Mouse (Mus musculus): Measurements from ENCODE around the gene Hnrnpa3. TPM values are rescaled to one million over a fixed set of nuclear protein-coding genes. Genes with fewer than 3 reads are reported as not detected.
"Not testable (repeated sequence)": the region's sequence is repeated elsewhere in the genome, so short reads cannot be mapped to it uniquely, and the experiment has no call there.

The Hnrnpa3 gene
- polyA plus RNA-seq, 1 experiment from 2014 or later, result 135 TPM

DNA sequence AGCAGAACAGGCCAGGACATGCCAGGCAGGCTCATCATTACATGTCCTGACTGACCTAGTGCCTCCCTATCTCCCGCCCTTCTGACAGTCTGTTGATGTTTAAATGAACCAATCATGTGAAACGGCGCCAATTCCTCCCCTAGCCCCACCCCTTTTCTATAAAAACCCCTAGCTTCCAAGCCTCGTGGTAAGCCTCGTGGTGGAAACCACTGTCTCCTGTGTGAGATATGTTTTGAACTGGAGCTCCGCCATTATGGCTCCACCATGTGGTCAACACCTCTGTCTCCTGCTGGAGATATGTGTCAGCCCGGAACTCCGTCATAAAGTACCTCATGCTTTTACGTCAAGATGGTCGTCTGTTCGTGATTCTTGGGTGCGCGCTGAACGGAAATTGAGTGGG, 24.6 kb upstream of the Hnrnpa3 start:
- not testable (repeated sequence) for H3K4me3 ChIP-seq (replicated peaks; ENCODE audit: low read length); H3K4me2 ChIP-seq (replicated peaks); DNase-seq (ENCODE audit: low spot score); H3K9ac ChIP-seq; H3K27ac ChIP-seq; H3K27me3 ChIP-seq (ENCODE audit: control insufficient read depth, insufficient read depth, low read length); H3K9me3 ChIP-seq (ENCODE audit: control insufficient read depth, low read length); H3K36me3 ChIP-seq (replicated peaks; ENCODE audit: control insufficient read depth, insufficient read depth); ATAC-seq (ENCODE audit: low FRiP score); H3K4me1 ChIP-seq (replicated peaks; ENCODE audit: control insufficient read depth, insufficient read depth, low read length)
- WGBS, result 94% methylated on average over 14 of the region's 14 CpGs

DNA sequence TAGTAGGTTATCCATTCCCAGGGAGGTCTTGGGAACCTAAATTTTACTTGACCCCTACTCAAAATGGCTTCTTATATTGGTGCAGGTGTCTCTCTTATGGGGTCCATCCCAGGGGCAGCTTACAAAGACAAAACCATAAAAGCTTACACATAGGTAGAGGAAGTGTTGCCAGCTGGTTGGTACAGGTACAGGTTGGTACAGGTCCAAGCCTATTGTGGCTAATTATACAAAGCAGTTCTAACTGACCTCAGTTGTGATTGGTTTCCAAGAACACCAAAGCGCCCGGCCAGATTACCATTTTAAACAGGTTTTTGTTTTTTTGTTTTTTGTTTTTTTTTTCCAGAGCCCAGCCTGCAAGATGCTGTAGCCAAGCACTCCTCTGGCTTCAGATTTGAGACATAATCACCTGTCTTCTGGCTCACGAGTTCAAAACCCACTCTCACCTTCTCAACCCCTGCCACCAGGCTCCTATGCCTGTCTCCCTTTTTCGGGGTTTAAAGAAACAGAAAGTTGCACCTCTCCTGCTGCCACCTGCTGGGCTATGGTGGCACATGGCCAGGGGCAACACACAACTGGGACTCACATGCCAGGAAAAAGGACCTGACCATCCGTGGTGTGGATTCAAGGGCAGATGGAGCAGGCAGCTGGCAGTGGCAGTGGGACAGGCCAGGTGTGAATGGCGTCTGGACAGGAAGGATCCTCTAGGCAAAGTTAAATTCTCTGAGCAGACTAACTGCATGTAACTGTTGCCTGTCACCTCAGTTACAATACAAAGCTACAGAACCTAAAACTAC, 22.6 kb upstream of the Hnrnpa3 start:
- Histone ChIP-seq H3K4me2 (replicated peaks) (no peak overlapping the region), H3K9ac (no peak overlapping the region), H3K4me1 (replicated peaks; ENCODE audit: control insufficient read depth, insufficient read depth, low read length) (no peaks in the 10 kb centered on the region), H3K27ac (no peak overlapping the region), H3K36me3 (replicated peaks; ENCODE audit: control insufficient read depth, insufficient read depth) (no peaks in the 10 kb centered on the region), H3K4me3 (replicated peaks; ENCODE audit: low read length) (no peak overlapping the region), H3K27me3 (ENCODE audit: control insufficient read depth, insufficient read depth, low read length) (no peaks in the 10 kb centered on the region), H3K9me3 (ENCODE audit: control insufficient read depth, low read length) (no peaks in the 10 kb centered on the region)
- 73% methylated on average over 6 of the region's 6 CpGs for WGBS
- no peak for DNase-seq (ENCODE audit: low spot score)
- ATAC-seq (ENCODE audit: low FRiP score), result no peak

DNA sequence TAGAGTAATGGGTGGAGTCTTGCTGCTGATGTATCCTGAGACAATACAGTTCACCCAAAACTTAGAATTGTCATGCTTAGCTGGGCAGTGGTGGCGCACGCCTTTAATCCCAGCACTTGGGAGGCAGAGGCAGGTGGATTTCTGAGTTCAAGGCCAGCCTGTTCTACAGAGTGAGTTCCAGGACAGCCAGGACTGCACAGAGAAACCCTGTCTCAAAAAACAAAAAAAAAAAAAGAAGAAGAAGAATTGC, 22.1 kb upstream of the Hnrnpa3 start:
- H3K4me3 ChIP-seq (replicated peaks; ENCODE audit: low read length); H3K27me3 ChIP-seq (ENCODE audit: control insufficient read depth, insufficient read depth, low read length); ATAC-seq (ENCODE audit: low FRiP score): not testable (repeated sequence)

DNA sequence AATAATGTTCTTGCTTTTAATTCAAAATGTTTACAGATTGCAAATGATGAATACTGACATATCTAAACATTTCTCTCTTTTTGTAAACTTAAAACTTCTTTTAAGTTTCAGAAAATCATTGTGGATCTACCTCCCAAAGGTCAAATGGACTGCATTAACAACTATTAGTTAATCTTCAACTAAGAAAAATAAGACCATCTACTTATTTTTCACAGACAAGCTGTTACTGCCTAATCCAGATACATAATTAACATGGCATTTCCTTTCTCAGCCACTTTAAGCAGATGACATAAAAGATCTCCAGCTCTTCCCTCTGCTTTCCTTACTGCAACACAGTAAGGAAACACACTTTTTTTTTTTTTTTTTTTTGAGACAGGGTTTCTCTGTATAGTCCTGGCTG, 21.7 kb upstream of the Hnrnpa3 start:
- Histone ChIP-seq H3K9ac (no peak overlapping the region), H3K4me1 (replicated peaks; ENCODE audit: control insufficient read depth, insufficient read depth, low read length) (no peaks in the 10 kb centered on the region), H3K27me3 (ENCODE audit: control insufficient read depth, insufficient read depth, low read length) (no peaks in the 10 kb centered on the region), H3K9me3 (ENCODE audit: control insufficient read depth, low read length) (no peaks in the 10 kb centered on the region), H3K36me3 (replicated peaks; ENCODE audit: control insufficient read depth, insufficient read depth) (no peaks in the 10 kb centered on the region), H3K27ac (no peak overlapping the region), H3K4me3 (replicated peaks; ENCODE audit: low read length) (no peak overlapping the region), H3K4me2 (replicated peaks) (no peak overlapping the region)
- DNase-seq (ENCODE audit: low spot score) (no peak), ATAC-seq (ENCODE audit: low FRiP score) (no peak)

More for the DNA sequence above, 22.1 kb upstream of the Hnrnpa3 start:
- not testable (repeated sequence) for H3K27ac ChIP-seq; H3K4me2 ChIP-seq (replicated peaks); DNase-seq (ENCODE audit: low spot score); H3K4me1 ChIP-seq (replicated peaks; ENCODE audit: control insufficient read depth, insufficient read depth, low read length); H3K36me3 ChIP-seq (replicated peaks; ENCODE audit: control insufficient read depth, insufficient read depth); H3K9ac ChIP-seq; H3K9me3 ChIP-seq (ENCODE audit: control insufficient read depth, low read length)
- 100% methylated on average over 2 of the region's 2 CpGs for WGBS

DNA sequence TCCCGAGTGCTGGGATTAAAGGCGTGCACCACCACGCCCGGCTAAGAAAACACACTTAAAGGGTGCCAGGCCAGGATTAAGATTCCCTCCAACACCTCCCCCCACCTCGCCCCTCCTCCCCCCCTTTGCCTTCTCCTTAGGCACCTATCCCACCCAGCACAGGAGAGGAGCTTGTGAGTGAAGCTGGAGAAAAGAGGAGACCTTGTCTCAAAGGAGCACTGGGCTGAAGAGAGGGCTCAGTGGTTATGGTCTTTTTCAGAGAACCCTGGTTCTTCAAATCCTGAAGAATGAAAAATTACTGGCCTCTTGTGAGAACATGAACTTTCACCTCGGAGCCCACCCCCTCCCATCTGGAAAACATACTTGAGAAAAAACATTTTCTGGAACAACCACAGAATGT, 21.2 kb upstream of the Hnrnpa3 start:
- not testable (repeated sequence) for H3K36me3 ChIP-seq (replicated peaks; ENCODE audit: control insufficient read depth, insufficient read depth); ATAC-seq (ENCODE audit: low FRiP score); H3K4me1 ChIP-seq (replicated peaks; ENCODE audit: control insufficient read depth, insufficient read depth, low read length); H3K27me3 ChIP-seq (ENCODE audit: control insufficient read depth, insufficient read depth, low read length); H3K4me2 ChIP-seq (replicated peaks); H3K9ac ChIP-seq; DNase-seq (ENCODE audit: low spot score); H3K27ac ChIP-seq; H3K9me3 ChIP-seq (ENCODE audit: control insufficient read depth, low read length); H3K4me3 ChIP-seq (replicated peaks; ENCODE audit: low read length)
- 88% methylated on average over 6 of the region's 6 CpGs for WGBS

DNA sequence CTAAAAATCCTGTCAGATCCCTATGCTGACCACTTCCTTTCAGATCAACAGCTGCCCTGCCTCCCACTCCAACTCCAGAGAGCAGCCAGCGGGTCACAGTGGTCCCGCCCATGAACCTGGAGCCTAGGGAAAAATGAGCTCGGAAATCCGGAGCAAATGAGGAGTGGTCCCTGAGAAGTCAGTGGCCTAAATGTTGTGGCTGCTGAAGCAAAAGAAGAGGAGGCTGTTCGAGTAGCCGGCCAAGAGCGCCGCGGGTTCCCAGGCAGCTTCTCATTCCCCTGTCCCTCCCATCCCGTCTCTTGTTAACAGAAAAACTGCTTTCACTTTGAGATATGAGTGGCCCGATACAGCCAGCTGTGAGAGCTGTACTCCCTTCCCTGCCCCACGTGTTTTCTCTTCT, 19.5 kb upstream of the Hnrnpa3 start:
- H3K27ac ChIP-seq; ATAC-seq (ENCODE audit: low FRiP score); H3K27me3 ChIP-seq (ENCODE audit: control insufficient read depth, insufficient read depth, low read length); H3K4me3 ChIP-seq (replicated peaks; ENCODE audit: low read length); H3K4me2 ChIP-seq (replicated peaks); H3K9ac ChIP-seq; DNase-seq (ENCODE audit: low spot score); H3K36me3 ChIP-seq (replicated peaks; ENCODE audit: control insufficient read depth, insufficient read depth); H3K9me3 ChIP-seq (ENCODE audit: control insufficient read depth, low read length); H3K4me1 ChIP-seq (replicated peaks; ENCODE audit: control insufficient read depth, insufficient read depth, low read length): not testable (repeated sequence)
- WGBS, result 67% methylated on average over 9 of the region's 12 CpGs

DNA sequence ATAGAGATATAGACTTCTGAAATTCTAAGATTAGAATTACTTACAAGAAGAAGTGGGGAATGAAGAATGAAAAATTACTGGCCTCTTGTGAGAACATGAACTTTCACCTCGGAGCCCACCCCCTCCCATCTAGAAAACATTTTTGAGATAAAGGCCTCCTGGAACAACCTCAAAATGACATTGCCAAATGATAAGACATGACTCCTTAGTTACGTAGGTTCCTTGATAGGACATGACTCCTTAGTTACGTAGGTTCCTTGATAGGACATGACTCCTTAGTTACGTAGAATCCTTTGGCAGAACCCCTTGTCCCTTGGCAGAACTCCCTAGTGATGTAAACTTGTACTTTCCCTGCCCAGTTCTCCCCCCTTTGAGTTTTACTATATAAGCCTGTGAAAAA, 16.7 kb upstream of the Hnrnpa3 start:
- WGBS, result 88% methylated on average over 4 of the region's 4 CpGs
- H3K9ac ChIP-seq; H3K4me1 ChIP-seq (replicated peaks; ENCODE audit: control insufficient read depth, insufficient read depth, low read length); H3K27ac ChIP-seq; H3K27me3 ChIP-seq (ENCODE audit: control insufficient read depth, insufficient read depth, low read length); H3K9me3 ChIP-seq (ENCODE audit: control insufficient read depth, low read length); ATAC-seq (ENCODE audit: low FRiP score); DNase-seq (ENCODE audit: low spot score); H3K4me2 ChIP-seq (replicated peaks); H3K4me3 ChIP-seq (replicated peaks; ENCODE audit: low read length); H3K36me3 ChIP-seq (replicated peaks; ENCODE audit: control insufficient read depth, insufficient read depth): not testable (repeated sequence)

DNA sequence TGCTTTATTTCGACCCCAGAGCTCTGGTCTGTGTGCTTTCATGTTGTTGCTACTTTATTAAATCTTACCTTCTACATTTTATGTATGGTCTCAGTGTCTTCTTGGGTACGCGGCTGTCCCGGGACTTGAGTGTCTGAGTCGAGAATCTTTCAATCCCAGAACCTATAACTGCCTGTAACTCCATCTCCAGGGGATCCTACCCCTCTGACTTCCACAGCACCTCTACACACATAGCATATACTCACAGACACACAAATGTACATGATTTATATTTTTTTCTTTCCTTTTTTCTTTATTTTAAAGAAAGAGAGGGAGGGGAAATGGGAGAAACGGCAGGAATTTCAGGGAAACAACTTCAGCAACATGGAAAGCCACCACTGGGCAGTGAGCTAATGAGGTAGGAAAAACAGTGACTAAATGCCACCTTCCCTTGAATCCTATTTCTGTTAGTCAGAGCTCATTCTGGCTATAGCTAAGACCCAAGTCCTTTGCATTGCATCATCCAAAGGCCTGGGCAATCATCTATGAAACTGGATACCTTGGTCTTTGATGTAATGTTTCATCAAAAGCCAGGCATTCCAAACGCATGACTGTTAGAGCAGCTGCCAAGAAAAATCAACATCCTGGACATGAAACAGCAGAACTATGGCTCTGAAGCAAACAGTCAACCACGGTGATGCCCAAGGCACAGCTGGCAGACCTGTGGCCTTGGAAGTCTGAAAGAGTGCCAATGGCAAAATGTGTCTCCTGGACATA, 16.1 kb upstream of the Hnrnpa3 start:
- Histone ChIP-seq H3K9me3 (ENCODE audit: control insufficient read depth, low read length) (no peaks in the 10 kb centered on the region), H3K27me3 (ENCODE audit: control insufficient read depth, insufficient read depth, low read length) (no peaks in the 10 kb centered on the region), H3K4me2 (replicated peaks) (no peak overlapping the region), H3K36me3 (replicated peaks; ENCODE audit: control insufficient read depth, insufficient read depth) (no peaks in the 10 kb centered on the region), H3K4me3 (replicated peaks; ENCODE audit: low read length) (no peak overlapping the region), H3K27ac (no peak overlapping the region), H3K9ac (no peak overlapping the region), H3K4me1 (replicated peaks; ENCODE audit: control insufficient read depth, insufficient read depth, low read length) (no peaks in the 10 kb centered on the region)
- 88% methylated on average over 8 of the region's 8 CpGs for WGBS
- no peak for ATAC-seq (ENCODE audit: low FRiP score)
- DNase-seq (ENCODE audit: low spot score), result no peak

DNA sequence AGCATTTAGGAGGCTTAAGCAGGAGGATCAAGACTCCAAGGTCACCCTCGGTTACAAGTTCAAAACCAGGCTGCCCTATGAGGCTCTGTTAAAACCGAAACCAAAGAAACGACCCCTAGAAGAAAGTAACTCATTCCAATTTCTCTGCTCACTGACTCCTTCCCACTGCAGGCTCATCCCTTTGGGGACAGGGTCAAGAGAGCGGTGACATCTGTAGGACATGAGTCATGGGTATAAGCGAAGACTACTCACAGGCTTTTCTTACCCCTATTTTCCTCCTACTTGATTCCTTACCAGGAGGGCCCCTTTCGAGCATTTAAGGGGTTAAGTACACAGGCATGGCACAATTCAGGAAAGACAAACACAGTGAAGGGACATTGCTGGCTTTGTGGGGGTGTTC, 15.1 kb upstream of the Hnrnpa3 start:
- H3K9ac ChIP-seq, result no peak overlapping the region
- 92% methylated on average over 6 of the region's 6 CpGs for WGBS
- ATAC-seq (ENCODE audit: low FRiP score), result no peak
- no peaks in the 10 kb centered on the region for H3K36me3 ChIP-seq (replicated peaks; ENCODE audit: control insufficient read depth, insufficient read depth)
- no peaks in the 10 kb centered on the region for H3K4me1 ChIP-seq (replicated peaks; ENCODE audit: control insufficient read depth, insufficient read depth, low read length)
- no peak overlapping the region for H3K4me3 ChIP-seq (replicated peaks; ENCODE audit: low read length)
- no peaks in the 10 kb centered on the region for H3K9me3 ChIP-seq (ENCODE audit: control insufficient read depth, low read length)
- no peak for DNase-seq (ENCODE audit: low spot score)
- H3K27me3 ChIP-seq (ENCODE audit: control insufficient read depth, insufficient read depth, low read length), result no peaks in the 10 kb centered on the region
- no peak overlapping the region for H3K27ac ChIP-seq
- no peak overlapping the region for H3K4me2 ChIP-seq (replicated peaks)
